Mouse (Mus musculus) erythroblast, embryonic 14.5 days (primary cell): ENCODE data around the gene Ccl5. TPM values are rescaled to one million over a fixed set of nuclear protein-coding genes. Genes with fewer than 3 reads are reported as not detected.

Experiments used
- H3K27me3 ChIP-seq: 2 replicates; pipeline ENCODE4 v1.6.1; 2012; ENCODE audit warnings: inconsistent platforms; ENCODE audit not compliant: control insufficient read depth
- H3K36me3 ChIP-seq: 2 replicates; pipeline ENCODE4 v1.6.1; 2012; ENCODE audit warnings: mild to moderate bottlenecking, inconsistent platforms; ENCODE audit not compliant: control insufficient read depth
- H3K4me1 ChIP-seq: 2 replicates; pipeline ENCODE4 v1.6.1; 2012; ENCODE audit warnings: inconsistent platforms; ENCODE audit not compliant: control insufficient read depth
- H3K4me3 ChIP-seq: replicated peaks from 2 replicates; pipeline ENCODE3; 2012; ENCODE audit warnings: moderate library complexity, mild to moderate bottlenecking, inconsistent platforms
- H3K9me3 ChIP-seq: 2 replicates; pipeline ENCODE4 v1.6.1; 2012; ENCODE audit warnings: low read length, inconsistent platforms, mixed read lengths; ENCODE audit not compliant: control insufficient read depth
- GATA1 ChIP-seq: IDR thresholded peaks from 2 replicates; pipeline ENCODE4 v1.6.1; 2012; ENCODE audit warnings: low read length, inconsistent platforms, mixed read lengths
- TAL1 ChIP-seq: IDR thresholded peaks from 3 replicates; pipeline ENCODE4 v1.6.1; 2012; ENCODE audit warnings: low read length, inconsistent platforms, mixed read lengths
- polyA plus RNA-seq: library from polyadenylated mRNA; stranded (reverse); fragments of >175 nt; gene quantifications from 2 replicates; pipeline ENCODE4 v1.2.3, GENCODE M21; 2012

Ccl5 gene
- polyA plus RNA-seq, 1 experiment = not detected

- no peak for TF ChIP-seq GATA1
- no peak for TF ChIP-seq TAL1
- H3K27me3 ChIP-seq = no peaks in the 10 kb centered on the region
- no peaks in the 10 kb centered on the region for H3K9me3 ChIP-seq
- H3K4me1 ChIP-seq = no peaks in the 10 kb centered on the region
- no peaks in the 10 kb centered on the region for H3K36me3 ChIP-seq
- H3K4me3 ChIP-seq = no peak overlapping the region
Measured at GRCm38 (mm10) chr11:83529024-83529423, 1.3 kb downstream of the Ccl5 start.

- no peaks in the 10 kb centered on the region for H3K36me3 ChIP-seq
- no peak for TF ChIP-seq GATA1
- no peak for TF ChIP-seq TAL1
- no peaks in the 10 kb centered on the region for H3K27me3 ChIP-seq
- H3K9me3 ChIP-seq = no peaks in the 10 kb centered on the region
- H3K4me1 ChIP-seq = no peaks in the 10 kb centered on the region
- H3K4me3 ChIP-seq = no peak within 1 kb of the TSS
Measured at GRCm38 (mm10) chr11:83522075-83522474, 8.2 kb downstream of the Ccl5 start, which contains the start of gene Heatr9. Gene Heatr9, minus strand, starts transcription at chr11:83522175.

- TF ChIP-seq GATA1 (no peak), TAL1 (no peak)
- H3K27me3 ChIP-seq = no peaks in the 10 kb centered on the region
- H3K4me1 ChIP-seq = no peaks in the 10 kb centered on the region
- H3K4me3 ChIP-seq = no peak overlapping the region
- no peaks in the 10 kb centered on the region for H3K36me3 ChIP-seq
- no peaks in the 10 kb centered on the region for H3K9me3 ChIP-seq
Measured at GRCm38 (mm10) chr11:83518371-83518770, 11.9 kb downstream of the Ccl5 start.

GRCm38 (mm10) chr11:83517153-83517552 lies 13.2 kb downstream of the Ccl5 start:
- Histone ChIP-seq H3K4me1 (no peaks in the 10 kb centered on the region), H3K36me3 (no peaks in the 10 kb centered on the region), H3K27me3 (no peaks in the 10 kb centered on the region), H3K4me3 (no peak overlapping the region), H3K9me3 (no peaks in the 10 kb centered on the region)
- TF ChIP-seq GATA1 (no peak), TAL1 (no peak)

- H3K36me3 ChIP-seq = peaks cover 41% of the 10 kb centered on the region
- H3K4me1 ChIP-seq = no peaks in the 10 kb centered on the region
- H3K27me3 ChIP-seq = no peaks in the 10 kb centered on the region
- no peak for TF ChIP-seq GATA1
- no peak for TF ChIP-seq TAL1
- H3K9me3 ChIP-seq = no peaks in the 10 kb centered on the region
- no peak overlapping the region for H3K4me3 ChIP-seq
Measured at GRCm38 (mm10) chr11:83509521-83509920, 20.8 kb downstream of the Ccl5 start.

GRCm38 (mm10) chr11:83504308-83504707 lies 26.0 kb downstream of the Ccl5 start:
- no peak overlapping the region for H3K4me3 ChIP-seq
- H3K9me3 ChIP-seq = no peaks in the 10 kb centered on the region
- no peaks in the 10 kb centered on the region for H3K4me1 ChIP-seq
- no peak for TF ChIP-seq GATA1
- TF ChIP-seq TAL1 = no peak
- H3K36me3 ChIP-seq = peaks cover 90% of the 10 kb centered on the region
- no peaks in the 10 kb centered on the region for H3K27me3 ChIP-seq

GRCm38 (mm10) chr11:83495571-83495970 lies 34.7 kb downstream of the Ccl5 start:
- Histone ChIP-seq H3K4me3 (no peak overlapping the region), H3K4me1 (no peaks in the 10 kb centered on the region), H3K27me3 (no peaks in the 10 kb centered on the region), H3K9me3 (no peaks in the 10 kb centered on the region), H3K36me3 (peaks cover 76% of the 10 kb centered on the region)
- no peak for TF ChIP-seq TAL1
- no peak for TF ChIP-seq GATA1

- peaks cover 77% of the 10 kb centered on the region for H3K36me3 ChIP-seq
- TF ChIP-seq GATA1 = no peak
- no peaks in the 10 kb centered on the region for H3K9me3 ChIP-seq
- no peak overlapping the region for H3K4me3 ChIP-seq
- H3K4me1 ChIP-seq = no peaks in the 10 kb centered on the region
- no peaks in the 10 kb centered on the region for H3K27me3 ChIP-seq
Measured at GRCm38 (mm10) chr11:83491488-83491887, 38.8 kb downstream of the Ccl5 start.

Other genes with a start within 250 kb of the Ccl5 start
- 1.0 and 1.1 TPM in 2 replicates for gene Slfn14, start 243.8 kb downstream of the Ccl5 start, polyA plus RNA-seq
- gene Ap2b1, start 231.5 kb downstream of the Ccl5 start, polyA plus RNA-seq = 1.3 and 1.5 TPM in 2 replicates
- 0.02 and 0.07 TPM in 2 replicates for gene Pex12, start 227.9 kb downstream of the Ccl5 start, polyA plus RNA-seq
- not detected in 2 replicates for gene Rasl10b, start 121.4 kb downstream of the Ccl5 start, polyA plus RNA-seq
- not detected in 2 replicates for gene Gas2l2, start 101.1 kb downstream of the Ccl5 start, polyA plus RNA-seq
- not detected in 2 replicates for gene 1700020L24Rik, start 92.8 kb downstream of the Ccl5 start, polyA plus RNA-seq
- not detected in 2 replicates for gene Mmp28, start 67.4 kb downstream of the Ccl5 start, polyA plus RNA-seq
- gene Taf15, start 57.4 kb downstream of the Ccl5 start, polyA plus RNA-seq = 21.1 and 21.3 TPM in 2 replicates
- gene Heatr9, start 8.3 kb downstream of the Ccl5 start, polyA plus RNA-seq = not detected in 2 replicates
- 0.06 TPM in 1 of 2 replicates, not detected in the other for gene Ccl9, start 48.1 kb upstream of the Ccl5 start, polyA plus RNA-seq
- gene Ccl6, start 62.6 kb upstream of the Ccl5 start, polyA plus RNA-seq = 0.23 TPM in 1 of 2 replicates, not detected in the other
- not detected in 2 replicates for gene Rpl9-ps1, start 115.1 kb upstream of the Ccl5 start, polyA plus RNA-seq
- 0.08 and 0.24 TPM in 2 replicates for gene Ccl3, start 118.8 kb upstream of the Ccl5 start, polyA plus RNA-seq
- 0.09 TPM in 1 of 2 replicates, not detected in the other for gene Ccl4, start 132.1 kb upstream of the Ccl5 start, polyA plus RNA-seq
- gene Wfdc17, start 173.5 kb upstream of the Ccl5 start, polyA plus RNA-seq = not detected in 2 replicates
- gene Wfdc18, start 178.5 kb upstream of the Ccl5 start, polyA plus RNA-seq = not detected in 2 replicates
- not detected in 2 replicates for gene Wfdc21, start 216.4 kb upstream of the Ccl5 start, polyA plus RNA-seq
- gene Heatr6, start 223.2 kb upstream of the Ccl5 start, polyA plus RNA-seq = 0.14 and 0.15 TPM in 2 replicates